Mouse (Mus musculus) lung, postnatal 0 days (tissue): ENCODE data around the gene Sdhd.

Source experiments
- CTCF ChIP-seq: IDR thresholded peaks from 2 replicates; pipeline ENCODE4 v1.5.1; 2016; ENCODE audit warnings: antibody characterized with exemption, mild to moderate bottlenecking
- EP300 ChIP-seq: IDR thresholded peaks from 2 replicates; pipeline ENCODE4 v1.6.1; 2016; ENCODE audit warnings: antibody characterized with exemption, mild to moderate bottlenecking, control low read depth

GRCm38 (mm10) chr9:50601536-50601935, 2.1 kb downstream of the Sdhd start:
- TF ChIP-seq CTCF (no peak), EP300 (no peak)
